Mouse (Mus musculus): Measurements from ENCODE around the gene 4931428L18Rik.

DNA sequence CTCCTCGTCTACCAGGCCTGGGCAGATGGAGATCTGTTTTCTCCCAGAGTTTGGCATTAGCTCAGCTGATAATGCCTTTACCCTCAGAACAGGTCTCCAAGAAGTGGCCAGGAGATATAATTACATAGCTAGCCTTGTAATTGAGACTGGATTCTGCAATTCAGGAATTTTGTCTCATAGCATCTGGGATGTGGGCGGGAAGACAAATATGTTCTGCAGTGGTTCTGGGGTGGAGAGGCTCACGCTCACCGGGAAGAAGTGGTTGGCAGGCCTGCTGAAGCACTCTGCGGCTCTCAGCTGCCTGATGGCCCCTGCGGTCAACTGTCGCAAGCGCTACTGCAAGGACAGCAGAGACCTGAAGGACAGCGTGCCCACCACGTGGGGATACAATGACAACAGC, 18.7 kb downstream of the 4931428L18Rik start:
- TF ChIP-seq POLR2A (IDR thresholded peaks at IDR 0.05; ENCODE audit: control insufficient read depth, extremely low read depth, insufficient read depth, low read length, poor library complexity), result no peak
- TF ChIP-seq CTCF (IDR thresholded peaks at IDR 0.05; ENCODE audit: borderline replicate concordance, control insufficient read depth, extremely low read depth, insufficient read depth, low read length, poor library complexity), result no peak

Data from thymus, adult 2 months (tissue).